Mouse (Mus musculus) embryonic fibroblast, embryonic 13.5 days (primary cell): ENCODE results near the gene Map3k3.

Source experiments
- CTCF ChIP-seq: IDR thresholded peaks from 2 replicates; pipeline ENCODE4 v1.5.1; 2011; ENCODE audit warnings: mild to moderate bottlenecking, control low read depth, low read length, moderate library complexity, borderline replicate concordance; ENCODE audit not compliant: insufficient read depth
- POLR2A ChIP-seq: IDR thresholded peaks from 2 replicates; pipeline ENCODE4 v1.6.1; 2011; ENCODE audit warnings: low read depth, mild to moderate bottlenecking, control low read depth, low read length, moderate library complexity

DNA sequence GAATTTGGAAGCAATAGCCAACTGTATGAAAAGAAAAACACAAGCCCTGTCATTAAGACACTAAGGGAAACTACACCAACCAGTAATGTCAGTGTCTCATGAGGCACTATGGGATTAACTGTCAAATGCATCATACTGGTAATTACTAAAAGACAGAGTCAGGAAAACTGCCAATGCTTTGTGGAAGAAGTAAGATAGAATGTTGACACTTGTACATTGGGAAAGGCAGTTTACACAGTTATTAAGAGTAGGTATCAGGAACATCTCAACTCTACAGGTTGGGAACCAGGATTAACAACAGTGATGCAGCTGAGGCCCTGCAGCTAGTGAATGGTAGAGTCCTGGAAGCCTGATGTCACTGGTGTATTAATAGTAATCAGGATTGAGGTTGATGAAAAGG lies 40.1 kb upstream of the Map3k3 start:
- TF ChIP-seq CTCF, result no peak
- TF ChIP-seq POLR2A, result no peak
